Mouse (Mus musculus) spleen, adult 2 months (tissue): ENCODE results near the gene Ripply3.

Experiments
- CTCF ChIP-seq: fragments of 200-500 bp; IDR thresholded peaks from 2 replicates; pipeline ENCODE4 v1.5.1; 2011; ENCODE audit warnings: mild to moderate bottlenecking, inconsistent platforms; ENCODE audit not compliant: insufficient read depth, insufficient read length, insufficient replicate concordance; ENCODE audit errors: extremely low read depth
- POLR2A ChIP-seq: fragments of 200-500 bp; IDR thresholded peaks from 2 replicates; pipeline ENCODE4 v1.6.1; 2011; ENCODE audit warnings: low read depth, low read length, inconsistent platforms

- TF ChIP-seq CTCF (no peak), POLR2A (no peak)
Observed at GRCm38 (mm10) chr16:94369596-94370172, 41.5 kb downstream of the Ripply3 start.
